Mouse (Mus musculus) cerebellum, adult 11-12 months (tissue): ENCODE measurements around the gene BC055324.
A peak's percentile ranks its signal among the peaks of the same experiment; 100 is the strongest.
"Not testable (repeated sequence)": the region's sequence is repeated elsewhere in the genome, so short reads cannot be mapped to it uniquely, and the experiment has no call there.

ENCODE experiments used
- DNase-seq: peaks from one replicate; pipeline ENCODE4 v3.0.0; 2022

BC055324 gene

GRCm38 (mm10) chr1:163994721-163995608 lies at the start of gene BC055324, which contains the start of gene Mettl18:
Gene BC055324, minus strand, starts transcription at chr1:163994796.
Gene Mettl18, plus strand, starts transcription at chr1:163994889.
- peak; percentile 85 for DNase-seq

GRCm38 (mm10) chr1:164043549-164043948 lies 49.0 kb upstream of the BC055324 start:
- DNase-seq: no peak

- no peak for DNase-seq
Observed at GRCm38 (mm10) chr1:164040385-164041135, 46.0 kb upstream of the BC055324 start.

GRCm38 (mm10) chr1:164027416-164027815 lies 32.8 kb upstream of the BC055324 start:
- DNase-seq: no peak

- DNase-seq: no peak
Observed at GRCm38 (mm10) chr1:164025685-164026084, 31.1 kb upstream of the BC055324 start.

GRCm38 (mm10) chr1:164022106-164022505 lies 27.5 kb upstream of the BC055324 start:
- DNase-seq: not testable (repeated sequence)

- DNase-seq: not testable (repeated sequence)
Observed at GRCm38 (mm10) chr1:164020746-164021145, 26.1 kb upstream of the BC055324 start.

GRCm38 (mm10) chr1:164019789-164020188 lies 25.2 kb upstream of the BC055324 start:
- DNase-seq: no peak

- DNase-seq: no peak
Observed at GRCm38 (mm10) chr1:164018221-164018896, 23.8 kb upstream of the BC055324 start.

- DNase-seq: no peak
Observed at GRCm38 (mm10) chr1:164014616-164015015, 20.0 kb upstream of the BC055324 start.

GRCm38 (mm10) chr1:164009235-164009634 lies 14.6 kb upstream of the BC055324 start:
- no peak for DNase-seq

GRCm38 (mm10) chr1:164004311-164004710 lies 9.7 kb upstream of the BC055324 start:
- DNase-seq: no peak

- no peak for DNase-seq
Observed at GRCm38 (mm10) chr1:164001831-164002452, 7.3 kb upstream of the BC055324 start.

- DNase-seq: no peak
Observed at GRCm38 (mm10) chr1:163995609-163995913, 965 bp upstream of the BC055324 start.

GRCm38 (mm10) chr1:163994173-163994720 lies 349 bp downstream of the BC055324 start:
- no peak for DNase-seq

- DNase-seq: no peak
Observed at GRCm38 (mm10) chr1:163992371-163992770, 2.2 kb downstream of the BC055324 start.

- no peak for DNase-seq
Observed at GRCm38 (mm10) chr1:163976515-163976914, 18.1 kb downstream of the BC055324 start.

GRCm38 (mm10) chr1:163975088-163975487 lies 19.5 kb downstream of the BC055324 start:
- DNase-seq: no peak

- no peak for DNase-seq
Observed at GRCm38 (mm10) chr1:163974471-163974870, 20.1 kb downstream of the BC055324 start.

- no peak for DNase-seq
Observed at GRCm38 (mm10) chr1:163964008-163964689, 30.4 kb downstream of the BC055324 start.

GRCm38 (mm10) chr1:163958036-163958435 lies 36.6 kb downstream of the BC055324 start:
- DNase-seq: no peak

GRCm38 (mm10) chr1:163953396-163953795 lies 41.2 kb downstream of the BC055324 start:
- no peak for DNase-seq
